Mouse (Mus musculus): ENCODE data around the gene Cldn13.
"Not testable (repeated sequence)": the region's sequence is repeated elsewhere in the genome, so short reads cannot be mapped to it uniquely, and the experiment has no call there.

Gene Cldn13

DNA sequence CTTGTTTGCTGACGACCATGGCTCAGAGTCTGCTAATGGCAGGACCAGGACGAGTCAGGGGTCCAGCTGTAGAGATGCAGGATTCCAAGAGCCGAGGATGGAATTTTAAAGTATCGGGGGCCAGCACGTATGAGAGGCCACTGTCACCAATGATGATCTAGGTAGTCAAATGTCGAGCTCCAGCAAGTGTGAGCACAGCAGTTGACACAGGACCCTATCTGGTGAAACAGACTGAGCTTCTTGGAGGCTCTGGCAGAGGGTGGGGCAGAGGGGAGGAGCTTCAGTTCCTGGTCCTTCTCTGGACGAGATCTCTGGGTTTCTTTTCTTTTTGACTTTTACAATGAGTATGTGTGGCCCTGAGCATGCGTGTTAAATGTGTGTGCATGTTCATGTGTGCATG, at the start of gene Cldn13:
Cldn13 (minus strand) TSS at position 216 of the 400 bp plus-strand sequence.
- no peak for DNase-seq (ENCODE audit: low read depth, low spot score)

GRCm38 (mm10) chr5:134964655-134965054, 49.3 kb upstream of the Cldn13 start:
- not testable (repeated sequence) for DNase-seq (ENCODE audit: low read depth, low spot score)

DNA sequence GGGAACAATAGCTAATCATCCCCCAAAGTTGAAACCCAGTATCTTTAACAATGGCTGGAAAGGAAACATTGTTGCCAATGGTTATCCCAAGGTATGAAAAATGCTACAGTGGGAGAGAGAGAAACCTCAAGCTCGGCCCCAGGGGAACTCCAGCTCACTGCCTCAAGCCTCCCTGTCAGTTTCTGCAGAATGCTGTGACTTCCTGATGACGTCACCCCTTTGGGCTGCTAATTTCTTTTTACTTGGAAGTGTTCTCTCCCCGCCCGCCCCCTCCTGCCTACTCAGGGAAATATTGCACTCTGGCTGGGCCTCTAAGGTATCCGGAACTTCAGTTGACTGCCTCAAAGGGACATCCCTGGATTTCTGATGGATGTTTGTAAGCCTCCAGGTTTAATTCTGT, 48.2 kb upstream of the Cldn13 start:
- DNase-seq (ENCODE audit: low read depth, low spot score): no peak

GRCm38 (mm10) chr5:134961519-134961918, 46.2 kb upstream of the Cldn13 start:
- DNase-seq (ENCODE audit: low read depth, low spot score): no peak

DNA sequence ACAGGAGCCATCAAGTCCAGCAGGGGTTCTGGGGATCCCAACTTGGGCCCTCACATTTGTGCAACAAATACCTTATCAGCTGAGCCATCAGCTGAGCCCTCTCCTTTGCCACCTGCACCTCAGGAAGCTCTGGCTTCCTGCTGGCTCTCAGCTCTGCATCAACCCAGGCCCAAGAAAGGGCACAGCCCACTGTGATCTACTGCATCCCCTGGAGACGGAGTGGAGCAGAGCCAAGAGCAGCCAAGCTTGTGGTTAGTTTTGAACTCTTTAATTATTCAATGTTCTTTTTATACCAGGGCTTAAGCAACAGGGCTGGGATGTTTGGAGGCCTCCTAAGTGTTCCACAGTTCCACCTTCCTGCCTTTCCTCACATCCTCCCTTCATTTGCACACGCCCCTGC, 45.1 kb upstream of the Cldn13 start:
- DNase-seq (ENCODE audit: low read depth, low spot score): no peak

- DNase-seq (ENCODE audit: low read depth, low spot score): no peak
Measured at GRCm38 (mm10) chr5:134959114-134959513, 43.8 kb upstream of the Cldn13 start.

DNA sequence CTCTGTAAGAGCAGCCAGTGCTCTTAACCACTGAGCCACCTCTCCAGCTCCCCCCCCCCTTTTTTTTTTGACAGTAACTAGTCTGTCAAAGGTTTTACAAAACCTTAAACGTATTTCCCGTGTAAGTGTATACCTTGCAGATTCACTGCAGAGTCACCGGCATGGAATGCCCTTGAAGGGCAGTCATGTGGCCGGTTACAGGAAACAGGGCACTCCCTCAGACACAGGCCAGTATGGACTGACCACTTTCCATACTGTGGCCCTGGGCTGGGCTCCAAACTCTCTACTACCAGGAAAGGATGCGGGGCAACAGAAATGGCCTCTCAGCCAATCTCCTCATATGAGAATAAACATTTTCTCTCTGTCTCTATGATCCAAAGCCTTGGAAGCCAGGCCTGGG, 40.2 kb upstream of the Cldn13 start:
- DNase-seq (ENCODE audit: low read depth, low spot score): no peak

- no peak for DNase-seq (ENCODE audit: low read depth, low spot score)
Measured at GRCm38 (mm10) chr5:134951053-134951884, 35.9 kb upstream of the Cldn13 start.

DNA sequence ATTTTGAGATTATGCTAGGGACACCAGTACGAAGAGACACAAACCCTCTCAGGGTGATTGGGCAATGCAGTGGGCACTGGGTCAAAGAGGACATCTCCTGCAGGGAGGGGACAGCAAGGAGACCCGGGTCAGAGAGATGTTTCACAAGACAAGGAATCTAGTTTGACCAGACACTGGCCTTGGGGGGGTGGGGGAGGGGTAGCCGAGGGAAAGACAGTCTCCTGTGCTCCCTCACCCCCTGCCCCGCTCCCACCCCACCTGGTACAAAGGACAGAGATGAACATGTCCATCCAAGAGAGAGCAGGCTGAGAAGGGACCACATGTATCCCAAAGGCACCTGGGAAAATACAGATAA, 32.7 kb upstream of the Cldn13 start:
- no peak for DNase-seq (ENCODE audit: low read depth, low spot score)

- no peak for DNase-seq (ENCODE audit: low read depth, low spot score)
Measured at GRCm38 (mm10) chr5:134947420-134948084, 32.2 kb upstream of the Cldn13 start.

DNA sequence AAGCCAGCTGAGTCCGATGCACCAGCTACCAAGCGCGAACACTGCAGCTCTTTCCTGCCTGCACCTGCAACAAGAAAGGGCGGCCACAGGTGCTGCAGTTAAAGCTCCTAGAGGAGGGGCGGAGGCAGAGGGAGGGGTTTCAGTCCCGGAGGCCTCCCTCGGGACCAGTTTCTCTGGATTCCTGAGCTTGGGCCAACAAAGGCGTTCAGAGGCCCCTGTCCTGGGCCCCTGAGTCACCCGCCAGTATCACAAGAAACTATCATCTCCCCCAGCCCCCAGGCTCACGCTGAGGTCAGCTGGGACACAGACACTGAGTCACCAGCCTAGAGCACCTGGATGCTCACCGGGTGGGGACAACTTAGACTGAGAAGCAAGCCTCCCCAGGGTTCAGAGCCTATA, 31.5 kb upstream of the Cldn13 start, which contains the start of gene Cldn4:
Cldn4 (minus strand) TSS at position 78 of the 399 bp plus-strand sequence.
- DNase-seq (ENCODE audit: low read depth, low spot score): no peak

GRCm38 (mm10) chr5:134946063-134946856, 30.9 kb upstream of the Cldn13 start:
- DNase-seq (ENCODE audit: low read depth, low spot score): no peak

DNA sequence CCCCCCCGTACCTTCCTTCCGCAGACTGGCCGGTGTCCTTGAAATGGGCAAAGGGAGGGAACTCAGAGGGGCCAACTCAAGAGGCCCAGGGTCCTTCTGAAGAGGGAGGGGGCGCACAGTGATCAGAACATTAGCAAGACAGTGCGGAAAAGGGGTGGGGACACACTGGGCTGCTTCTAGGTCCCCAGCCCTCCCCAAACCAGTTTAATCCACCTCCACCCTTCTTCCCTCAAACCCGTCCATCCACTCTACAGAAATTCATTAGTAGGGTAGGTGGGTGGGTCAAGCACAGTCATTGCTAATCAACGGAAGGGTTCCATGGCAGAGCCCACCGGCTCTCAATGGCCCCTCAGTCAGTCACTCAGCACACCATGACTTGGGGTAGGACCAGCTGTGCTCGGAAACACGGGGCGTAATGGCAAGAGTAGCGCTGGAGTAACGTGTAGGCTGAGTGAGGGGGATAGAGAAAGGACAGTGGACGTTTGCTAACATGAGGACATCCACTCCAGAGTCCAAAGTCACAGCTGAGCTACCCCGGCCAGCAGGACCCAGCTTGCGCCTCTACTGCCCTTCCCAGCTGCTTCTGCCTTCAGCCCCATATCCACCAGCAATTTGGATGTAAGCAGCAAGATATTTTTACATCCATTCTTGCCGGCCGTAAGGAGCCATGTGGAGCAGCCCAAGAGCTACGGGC, 30.1 kb upstream of the Cldn13 start:
- no peak for DNase-seq (ENCODE audit: low read depth, low spot score)

DNA sequence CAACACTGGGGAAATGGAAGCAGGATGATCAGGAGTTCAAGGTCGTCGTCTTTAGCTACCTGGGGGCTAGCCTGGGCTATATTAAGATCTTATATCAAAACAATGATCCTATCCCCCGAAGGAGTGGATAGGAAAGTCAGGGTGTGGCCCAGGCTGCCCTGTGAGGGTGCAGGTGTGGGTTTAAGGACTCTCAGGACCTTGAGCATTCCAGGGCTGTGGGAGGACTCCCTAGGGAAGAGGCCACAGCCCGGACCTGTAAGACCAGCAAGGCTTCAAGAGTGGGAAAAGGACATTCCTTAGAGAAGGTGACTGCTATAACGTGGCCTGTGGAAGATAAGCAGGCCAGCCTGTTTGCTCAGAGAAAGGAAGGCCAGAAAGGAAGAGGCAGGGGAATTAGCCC, 28.9 kb upstream of the Cldn13 start:
- no peak for DNase-seq (ENCODE audit: low read depth, low spot score)

- DNase-seq (ENCODE audit: low read depth, low spot score): no peak
Measured at GRCm38 (mm10) chr5:134942740-134943139, 27.4 kb upstream of the Cldn13 start.

GRCm38 (mm10) chr5:134941472-134942209, 26.3 kb upstream of the Cldn13 start:
- no peak for DNase-seq (ENCODE audit: low read depth, low spot score)

DNA sequence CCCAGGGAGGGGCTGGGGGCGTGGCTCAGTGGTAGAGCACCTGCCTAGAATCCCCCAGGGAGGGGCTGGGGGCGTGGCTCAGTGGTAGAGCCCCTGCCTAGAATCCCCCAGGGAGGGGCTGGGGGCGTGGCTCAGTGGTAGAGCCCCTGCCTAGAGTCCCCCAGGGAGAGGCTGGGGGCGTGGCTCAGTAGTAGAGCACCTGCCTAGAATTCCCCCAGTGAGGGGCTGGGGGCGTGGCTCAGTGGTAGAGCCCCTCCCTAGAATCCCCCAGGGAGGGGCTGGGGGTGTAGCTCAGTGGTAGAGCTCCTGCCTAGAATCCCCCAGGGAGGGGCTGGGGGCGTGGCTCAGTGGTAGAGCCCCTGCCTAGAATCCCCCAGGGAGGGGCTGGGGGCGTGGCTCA, 24.2 kb upstream of the Cldn13 start:
- not testable (repeated sequence) for DNase-seq (ENCODE audit: low read depth, low spot score)

- no peak for DNase-seq (ENCODE audit: low read depth, low spot score)
Measured at GRCm38 (mm10) chr5:134939069-134939468, 23.7 kb upstream of the Cldn13 start.

DNA sequence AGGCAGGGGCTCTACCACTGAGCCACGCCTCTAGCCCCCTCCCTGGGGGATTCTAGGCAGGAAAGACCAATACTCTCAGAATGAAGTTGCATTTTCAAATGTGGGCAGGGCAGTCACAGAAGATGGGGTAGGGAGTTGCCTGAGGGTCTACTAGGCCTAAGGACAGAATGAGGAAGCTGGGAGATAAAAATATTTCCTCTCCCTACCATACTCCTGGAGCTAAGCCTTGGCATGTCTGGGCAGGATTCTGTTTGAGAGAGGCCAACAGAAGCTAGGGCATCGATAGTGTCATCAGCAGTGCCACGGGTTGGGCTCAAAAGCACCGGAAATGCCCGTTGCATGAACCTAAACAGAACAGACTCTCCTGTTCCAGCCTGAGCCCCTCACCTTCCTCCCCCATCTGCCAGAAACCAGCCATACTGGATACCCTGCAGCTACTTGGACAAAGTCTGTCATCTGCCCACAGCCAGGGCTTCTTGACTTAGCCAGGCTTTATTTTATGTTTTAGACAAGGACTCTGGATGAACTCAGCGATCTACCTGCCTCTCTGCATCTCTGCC, 21.4 kb upstream of the Cldn13 start:
- no peak for DNase-seq (ENCODE audit: low read depth, low spot score)

- no peak for DNase-seq (ENCODE audit: low read depth, low spot score)
Measured at GRCm38 (mm10) chr5:134936051-134936450, 20.7 kb upstream of the Cldn13 start.

- DNase-seq (ENCODE audit: low read depth, low spot score): no peak
Measured at GRCm38 (mm10) chr5:134934666-134935065, 19.3 kb upstream of the Cldn13 start.

Data from embryo, embryonic 11.5 days (tissue).